Mouse (Mus musculus) C2C12 (cell line): Measurements from ENCODE around the gene Camkmt.

Experiments
- CTCF ChIP-seq: IDR thresholded peaks from one replicate; pipeline ENCODE4 v1.5.1; 2011; ENCODE audit not compliant: control insufficient read depth, insufficient read depth, insufficient read length
- FOSL1 ChIP-seq: IDR thresholded peaks from one replicate; pipeline ENCODE4 v1.8.0; 2011; ENCODE audit warnings: mild to moderate bottlenecking, low read length; ENCODE audit not compliant: poor library complexity, insufficient read depth, severe bottlenecking
- MYOD1 ChIP-seq: IDR thresholded peaks from one replicate; pipeline ENCODE4 v1.6.1; 2011; ENCODE audit warnings: low read depth; ENCODE audit not compliant: control insufficient read depth, insufficient read length
- MYOG ChIP-seq: IDR thresholded peaks from one replicate; pipeline ENCODE4 v1.6.1; 2011; ENCODE audit not compliant: control insufficient read depth, insufficient read length; ENCODE audit errors: extremely low read depth
- USF1 ChIP-seq: IDR thresholded peaks from one replicate; pipeline ENCODE4 v1.6.1; 2011; ENCODE audit warnings: low read depth, mild to moderate bottlenecking, control low read depth, moderate library complexity

DNA sequence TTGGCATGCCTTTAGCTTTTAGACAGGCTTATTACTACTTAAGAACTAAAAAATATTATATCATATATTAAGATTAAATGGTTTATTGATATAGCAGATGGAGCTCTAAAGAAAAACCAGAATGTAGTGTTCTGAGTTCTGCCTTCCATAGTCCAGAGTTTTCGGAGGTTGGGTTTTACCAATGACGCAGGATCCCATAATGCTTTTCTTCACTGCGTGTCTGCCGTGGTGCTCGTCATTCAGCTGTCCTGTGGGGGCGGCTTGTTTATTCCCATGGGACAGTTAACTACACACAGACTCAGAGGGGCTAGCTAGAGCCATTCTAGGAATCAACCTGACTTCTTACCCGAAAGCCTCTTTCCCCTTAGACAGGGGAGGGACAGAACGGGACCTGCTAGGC, 69.2 kb downstream of the Camkmt start:
- TF ChIP-seq CTCF (no peak), USF1 (no peak), MYOD1 (no peak), FOSL1 (no peak), MYOG (no peak)
